Mouse (Mus musculus) telencephalon, adult 2 months (tissue): ENCODE data around the gene 1700001L19Rik.

Source experiments
- DNase-seq: peaks from one replicate; pipeline ENCODE4 v3.0.0-alpha.2; 2011; ENCODE audit warnings: low read depth, low spot score

Gene 1700001L19Rik

GRCm38 (mm10) chr13:68607652-68608405 is 10.6 kb downstream of the 1700001L19Rik start:
- no peak for DNase-seq

- no peak for DNase-seq
Observed at GRCm38 (mm10) chr13:68622792-68623191, 25.6 kb downstream of the 1700001L19Rik start.

GRCm38 (mm10) chr13:68627041-68627440 is 29.8 kb downstream of the 1700001L19Rik start:
- no peak for DNase-seq

GRCm38 (mm10) chr13:68642786-68643185 is 45.6 kb downstream of the 1700001L19Rik start:
- DNase-seq, result no peak
